Mouse (Mus musculus): ENCODE measurements around the gene Acp1.
A peak's percentile ranks its signal among the peaks of the same experiment; 100 is the strongest.

Acp1 gene

DNA sequence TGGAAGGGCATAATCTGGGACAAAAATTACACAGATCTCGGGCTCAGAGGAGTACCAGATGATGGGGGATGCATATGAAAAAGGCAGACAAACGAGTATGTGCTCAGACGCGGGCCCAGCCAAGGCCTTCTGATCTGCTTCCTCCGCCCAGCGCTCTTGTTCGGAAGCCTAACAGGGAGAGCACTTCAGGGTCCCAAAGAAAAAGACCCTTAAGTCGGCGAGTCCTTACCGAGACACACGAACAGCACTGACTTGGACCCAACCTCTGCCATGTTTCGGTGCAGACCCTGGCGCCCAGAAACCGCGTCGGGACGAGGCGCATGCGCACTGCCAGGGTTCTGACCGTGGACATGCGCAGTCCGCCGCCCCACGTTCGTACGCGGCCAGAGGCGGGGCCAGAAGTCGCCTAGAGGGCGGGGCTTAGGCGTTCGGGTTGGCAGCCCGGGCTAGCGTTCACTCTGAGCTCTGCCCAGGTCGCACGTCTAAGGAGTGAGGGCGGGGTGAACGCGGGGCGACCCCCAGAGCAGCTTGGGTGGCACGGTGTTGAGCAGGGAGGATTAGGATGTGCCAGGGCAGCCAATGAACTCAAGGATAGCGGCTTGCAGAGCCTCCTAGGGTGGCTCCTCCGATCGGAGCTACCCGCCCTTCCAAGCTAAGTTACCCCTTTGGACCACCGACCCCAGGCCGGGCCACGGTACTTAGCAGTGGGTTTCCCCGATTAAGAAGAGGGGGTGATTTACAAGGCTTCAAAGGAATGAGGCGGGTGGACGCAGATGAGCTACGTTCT, at the start of gene Acp1, which contains the start of gene Sh3yl1:
Gene Acp1 (minus strand): TSS at position 329 of the 787 bp plus-strand sequence.
Gene Sh3yl1 (plus strand): TSS at position 408 of the 787 bp plus-strand sequence.
- DNase-seq (ENCODE audit: low read depth, low spot score), result peak; percentile 84

DNA sequence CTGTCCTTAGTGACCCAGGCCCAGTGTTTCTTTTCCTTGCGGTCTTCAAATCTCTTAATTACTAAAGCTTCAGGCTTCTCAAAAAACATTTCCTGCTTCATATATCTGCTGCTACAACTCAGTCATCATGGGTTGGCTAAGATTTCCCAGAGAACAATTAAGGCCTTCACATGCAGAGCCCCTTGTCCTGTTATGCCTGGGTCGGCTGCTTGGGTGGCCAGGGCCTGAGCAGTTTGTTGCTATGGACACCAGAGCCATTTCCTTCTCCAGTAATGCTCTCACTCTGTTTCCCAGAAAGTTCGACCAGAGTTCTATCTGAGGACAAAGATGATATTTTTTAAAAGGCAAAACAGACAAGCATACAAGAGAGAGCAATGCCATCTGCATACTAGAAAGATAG, 32.8 kb upstream of the Acp1 start:
- DNase-seq (ENCODE audit: low read depth, low spot score), result no peak

- DNase-seq (ENCODE audit: low read depth, low spot score), result no peak
These were observed 31.9 kb upstream of the Acp1 start for GRCm38 (mm10) chr12:30943057-30943986.

DNA sequence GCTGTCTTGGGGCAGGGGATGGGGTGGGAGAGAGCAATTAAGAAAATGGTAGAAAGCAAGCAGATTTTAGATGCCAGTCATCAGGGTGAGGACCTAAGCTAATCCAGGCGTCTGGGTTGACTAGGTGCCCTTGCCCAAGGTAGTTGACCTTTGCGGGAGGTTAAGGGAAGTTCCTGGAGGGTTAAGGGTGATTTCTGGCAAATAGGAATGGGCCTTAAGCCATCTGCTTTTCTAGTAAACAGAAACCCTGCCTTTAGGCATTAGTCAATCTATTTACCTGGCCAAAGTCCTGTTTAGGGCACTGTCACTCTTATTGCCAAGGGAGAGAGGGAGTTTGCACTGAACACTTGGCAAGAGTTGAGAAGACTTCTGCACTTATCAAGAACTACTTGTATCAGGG, 25.5 kb upstream of the Acp1 start:
- no peak for DNase-seq (ENCODE audit: low read depth, low spot score)

DNA sequence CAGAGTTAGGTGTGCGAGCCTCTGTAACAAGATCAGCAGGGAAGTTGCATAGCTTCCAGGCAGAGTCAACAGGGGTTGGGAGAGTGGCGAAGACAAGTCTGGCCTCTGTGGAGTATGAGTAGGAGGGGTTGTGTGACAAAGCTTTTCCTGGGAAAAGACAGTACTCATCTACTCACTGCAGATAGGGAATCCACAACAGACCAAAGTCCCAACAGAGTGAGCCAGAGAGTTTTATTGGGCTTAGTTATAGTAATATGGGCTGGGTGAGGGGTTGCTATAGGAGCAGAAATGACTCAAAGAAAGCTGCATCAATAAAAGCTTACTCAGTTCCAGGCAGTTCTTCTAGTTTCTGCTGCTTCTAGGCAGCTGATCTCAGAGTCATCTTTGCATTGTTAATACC, 21.9 kb upstream of the Acp1 start:
- no peak for DNase-seq (ENCODE audit: low read depth, low spot score)

GRCm38 (mm10) chr12:30928182-30928581, 16.8 kb upstream of the Acp1 start:
- DNase-seq (ENCODE audit: low read depth, low spot score), result no peak

GRCm38 (mm10) chr12:30922401-30922800, 11.0 kb upstream of the Acp1 start:
- DNase-seq (ENCODE audit: low read depth, low spot score), result no peak

- DNase-seq (ENCODE audit: low read depth, low spot score), result no peak
These were observed 1.5 kb upstream of the Acp1 start for GRCm38 (mm10) chr12:30912840-30913239.

- no peak for DNase-seq (ENCODE audit: low read depth, low spot score)
These were observed 626 bp upstream of the Acp1 start for GRCm38 (mm10) chr12:30912048-30912381.

GRCm38 (mm10) chr12:30910860-30911259, 529 bp downstream of the Acp1 start:
- DNase-seq (ENCODE audit: low read depth, low spot score), result no peak

DNA sequence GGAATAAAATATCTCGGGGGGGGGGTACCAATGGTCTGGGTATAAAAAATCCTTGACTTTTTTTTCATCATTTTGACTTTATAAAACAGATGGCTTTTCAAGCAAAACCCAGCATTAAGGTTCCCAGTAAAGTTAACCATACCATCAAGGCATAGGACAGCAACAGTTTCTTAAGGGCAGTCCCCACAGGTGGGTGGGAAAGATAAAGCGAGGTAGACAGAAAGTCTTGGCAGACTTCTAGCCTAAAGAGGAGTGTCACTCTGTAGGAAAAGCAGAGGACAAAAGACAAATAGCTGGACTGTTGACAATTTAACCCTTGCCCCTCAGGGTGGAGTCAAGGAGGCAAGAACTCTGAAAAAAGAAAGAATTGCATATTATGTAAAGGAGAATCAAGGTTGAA, 1.5 kb downstream of the Acp1 start:
- DNase-seq (ENCODE audit: low read depth, low spot score), result no peak

DNA sequence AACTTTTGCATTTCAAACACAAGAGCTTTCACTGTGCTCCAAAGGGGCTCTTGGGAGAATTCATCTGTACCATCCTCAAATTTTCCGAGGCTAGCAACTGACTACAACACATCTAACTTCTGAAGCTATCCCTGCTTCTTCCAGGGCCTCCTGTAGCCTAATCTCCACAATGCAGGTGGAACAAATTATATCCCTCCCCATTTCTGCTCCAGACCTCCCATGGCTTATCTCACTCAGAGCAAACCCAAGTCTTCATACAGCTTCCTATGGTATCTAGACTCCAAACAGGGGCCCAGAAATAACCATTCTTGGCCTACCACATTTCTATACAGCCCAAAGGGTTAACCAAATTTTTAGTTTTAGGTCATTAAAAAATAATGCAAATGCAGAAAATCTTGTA, 2.7 kb downstream of the Acp1 start:
- no peak for DNase-seq (ENCODE audit: low read depth, low spot score)

DNA sequence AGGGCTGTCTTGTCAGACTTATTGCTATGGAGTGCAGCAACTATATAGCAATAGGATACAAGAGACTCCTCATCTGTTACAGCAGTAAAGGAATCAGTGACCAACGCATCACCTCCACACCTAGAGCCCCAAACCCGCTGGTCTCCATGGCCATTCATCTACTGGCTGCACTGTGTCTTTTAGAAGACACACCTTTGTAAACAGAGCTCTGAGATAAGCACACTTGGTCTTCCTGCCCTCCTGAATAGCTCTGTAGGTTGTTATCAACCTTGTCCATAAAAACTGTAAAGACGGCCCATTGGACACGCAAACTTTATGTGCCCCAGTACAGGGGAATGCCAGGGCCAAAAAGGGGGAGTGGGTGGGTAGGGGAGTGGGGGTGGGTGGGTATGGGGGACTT, 14.3 kb downstream of the Acp1 start:
- DNase-seq (ENCODE audit: low read depth, low spot score), result no peak

GRCm38 (mm10) chr12:30891438-30891837, 20.0 kb downstream of the Acp1 start:
- DNase-seq (ENCODE audit: low read depth, low spot score), result no peak

DNA sequence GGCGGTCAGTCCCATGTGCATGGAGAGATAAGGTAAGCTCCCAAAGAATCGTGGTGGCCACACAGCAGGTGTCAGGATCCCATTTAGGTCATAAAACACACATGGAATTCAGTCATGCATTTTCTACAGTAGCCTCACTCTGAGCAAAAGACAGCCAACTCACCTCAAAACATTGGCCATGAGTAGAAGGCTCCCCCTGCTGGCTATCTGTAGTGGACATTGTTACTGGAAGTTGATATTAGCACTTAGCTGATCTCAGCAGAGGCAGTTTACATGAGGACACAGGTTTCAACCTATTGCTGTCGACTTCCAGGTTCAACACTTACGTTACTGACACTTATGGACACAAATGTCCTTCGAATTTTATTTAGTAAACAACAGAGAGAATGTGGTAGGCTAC, 21.3 kb downstream of the Acp1 start:
- DNase-seq (ENCODE audit: low read depth, low spot score), result peak; percentile 26

- DNase-seq (ENCODE audit: low read depth, low spot score), result no peak
These were observed 23.4 kb downstream of the Acp1 start for GRCm38 (mm10) chr12:30888003-30888402.

GRCm38 (mm10) chr12:30885891-30886290, 25.5 kb downstream of the Acp1 start:
- no peak for DNase-seq (ENCODE audit: low read depth, low spot score)

DNA sequence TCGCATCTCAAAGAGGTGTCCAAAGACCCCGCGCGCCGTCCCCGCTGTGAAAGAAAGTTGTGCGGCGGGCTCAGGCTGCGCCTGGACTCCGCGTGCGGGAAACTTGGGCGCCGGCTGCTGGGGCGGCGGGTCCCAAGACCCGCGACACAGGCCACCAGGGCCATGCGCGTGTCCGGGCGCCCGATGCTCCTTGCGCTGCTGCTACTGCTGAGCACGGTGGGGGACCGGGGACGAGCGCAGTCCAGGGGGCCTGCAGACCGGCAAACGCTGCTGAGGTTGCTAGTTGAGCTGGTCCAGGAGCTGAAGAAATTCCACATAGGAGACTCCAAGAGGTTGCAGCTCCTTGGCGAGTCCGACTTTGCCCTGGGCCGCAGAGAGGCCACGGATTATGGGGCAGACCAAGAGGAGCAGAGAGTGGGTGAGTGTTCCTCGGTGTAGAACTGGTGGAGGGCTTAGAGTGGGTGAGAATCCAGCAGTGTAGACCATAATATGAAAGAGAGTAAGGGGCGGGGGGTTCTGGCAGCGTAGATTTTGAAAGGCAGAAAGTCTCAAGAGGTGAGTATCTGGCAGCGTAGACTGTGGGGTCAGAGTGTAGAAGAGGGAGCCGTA, 26.7 kb downstream of the Acp1 start:
- no peak for DNase-seq (ENCODE audit: low read depth, low spot score)

- DNase-seq (ENCODE audit: low read depth, low spot score), result no peak
These were observed 27.3 kb downstream of the Acp1 start, which contains the start of gene Alkal2 for GRCm38 (mm10) chr12:30883986-30884621. TSS of gene Alkal2 (plus strand) at chr12:30884322.

DNA sequence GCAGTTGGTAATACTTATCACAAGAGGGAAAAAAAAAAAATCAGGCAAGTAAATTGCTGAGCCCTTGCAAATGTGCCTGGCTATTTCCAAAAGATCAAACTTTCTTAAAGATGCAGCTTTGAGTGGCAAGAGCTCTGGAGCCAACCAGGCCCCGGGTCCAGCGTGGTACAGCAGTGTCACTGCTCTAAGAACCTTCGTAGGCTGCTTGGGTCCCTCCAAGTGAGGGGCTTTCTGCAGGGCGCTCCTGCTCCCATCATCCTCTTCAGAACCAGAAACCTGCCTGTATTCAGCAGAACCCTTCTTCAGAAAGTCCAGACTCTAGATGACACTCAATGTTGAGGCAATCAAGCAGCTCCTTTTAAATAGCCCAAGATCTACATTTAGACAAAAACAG, 27.8 kb downstream of the Acp1 start:
- DNase-seq (ENCODE audit: low read depth, low spot score), result no peak

DNA sequence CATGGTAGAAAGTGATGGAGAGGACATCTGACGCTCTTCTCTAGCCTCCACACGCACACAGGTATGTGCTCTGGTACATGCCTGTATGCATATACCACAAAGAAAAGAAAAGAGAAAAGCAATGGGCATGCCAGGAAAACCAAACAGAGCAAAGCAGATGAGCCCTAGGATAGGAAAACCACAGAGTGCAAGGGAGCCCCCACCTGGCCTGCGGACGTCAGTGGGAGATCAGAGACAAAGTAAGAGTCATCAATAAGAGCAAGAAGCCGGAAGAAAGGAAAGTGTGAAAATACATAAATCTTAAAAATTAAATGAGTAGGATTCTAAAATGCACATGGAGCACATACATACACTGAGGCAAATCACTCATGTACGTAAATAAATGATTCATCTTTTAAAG, 31.9 kb downstream of the Acp1 start:
- no peak for DNase-seq (ENCODE audit: low read depth, low spot score)

DNA sequence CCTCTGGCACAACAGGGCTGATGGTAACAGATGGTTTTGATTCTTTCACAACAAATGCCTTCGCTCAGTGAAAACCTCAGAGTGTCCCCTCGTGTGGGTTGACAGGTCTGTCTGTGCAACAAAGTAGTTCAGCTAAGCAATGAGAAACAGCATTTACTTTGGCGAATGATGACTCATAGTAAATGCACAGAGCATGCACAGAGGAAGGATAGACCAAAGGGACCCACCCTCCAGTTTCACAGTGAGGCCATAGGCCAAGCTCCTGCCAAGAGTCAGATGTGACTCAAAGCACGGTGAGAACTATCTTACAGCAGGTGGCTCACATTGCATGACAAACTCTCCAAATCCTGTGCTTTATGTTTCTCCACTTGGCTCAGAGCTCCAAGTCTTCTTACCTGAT, 45.6 kb downstream of the Acp1 start:
- DNase-seq (ENCODE audit: low read depth, low spot score), result no peak

Data from retina, adult 2 months (tissue).